8 mouse cellular contexts compared by ENCODE assay signal in the genomic region with DNA sequence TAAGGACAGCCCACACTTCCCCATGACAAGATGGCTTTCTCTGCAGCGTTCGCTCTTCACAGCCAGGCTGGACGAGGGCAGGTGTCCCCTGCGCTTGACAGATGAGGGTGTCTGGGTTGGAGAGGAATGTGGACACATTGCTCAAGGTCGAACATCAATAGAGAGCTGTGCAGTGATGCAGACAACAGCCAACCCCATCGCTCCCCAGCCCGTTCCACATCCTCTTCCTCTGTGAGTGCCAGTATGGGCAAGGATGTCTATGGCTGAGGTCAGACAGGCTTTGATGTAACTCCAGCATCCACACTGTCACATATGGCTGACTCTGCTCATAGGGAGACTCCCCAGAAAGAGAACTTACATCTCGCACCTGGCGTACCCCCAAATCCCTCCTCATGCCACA. TPM values are rescaled to one million over a fixed set of nuclear protein-coding genes. Genes with fewer than 3 reads are reported as not detected.
A peak's percentile ranks its signal among the peaks of the same experiment; 100 is the strongest.
DNase-seq lines count a peak whose midpoint lies in the region; ATAC-seq and TF ChIP-seq lines count a peak whose summit lies in the region.

No protein-coding gene starts in this region.

- H3K9ac ChIP-seq in heart, embryonic 11.5 days (ENCODE audit: low read depth, low read length) = no peak overlapping the region
- no peak overlapping the region for H3K9ac ChIP-seq in limb, embryonic 11.5 days (ENCODE audit: low read length)
- H3K9ac ChIP-seq in stomach, postnatal 0 days (ENCODE audit: low read length) = no peak overlapping the region

- no peak for TF ChIP-seq EP300 in stomach, postnatal 0 days (optimal IDR thresholded peaks at IDR 0.05)

- no peak for DNase-seq in heart, adult 8-10 months (ENCODE audit: low spot score)
- DNase-seq in thymus, adult 2 months = no peak
- DNase-seq in thymus, postnatal 10 days (ENCODE audit: low spot score in 2 of 2) = no peak
- DNase-seq in limb, embryonic 11.5 days (ENCODE audit: low spot score) = no peak
- DNase-seq in stomach, postnatal 0 days (ENCODE audit: low spot score) = no peak
- no peak for DNase-seq in embryo, embryonic 9.5 days (ENCODE audit: extremely low spot score)
- no peak for DNase-seq in layer of hippocampus, adult 9-11 months

- peaks cover 66% of the 10 kb centered on the region for H3K4me1 ChIP-seq in heart, embryonic 11.5 days (ENCODE audit: control insufficient read depth, insufficient read depth, low read length)
- peaks cover 17% of the 10 kb centered on the region for H3K4me1 ChIP-seq in thymus, adult 2 months (replicated peaks; ENCODE audit: control insufficient read depth, insufficient read depth, low read length)
- peaks cover 49% of the 10 kb centered on the region for H3K4me1 ChIP-seq in limb, embryonic 11.5 days (ENCODE audit: control insufficient read depth, insufficient read depth, low read length)
- peaks cover 7% of the 10 kb centered on the region for H3K4me1 ChIP-seq in stomach, postnatal 0 days (replicated peaks; ENCODE audit: control insufficient read depth, insufficient read depth)

- ATAC-seq in heart, embryonic 11.5 days (replicated peaks; ENCODE audit: insufficient number of reproducible peaks, low FRiP score, low TSS enrichment) = no peak
- no peak for ATAC-seq in limb, embryonic 11.5 days (ENCODE audit: insufficient number of reproducible peaks, low FRiP score, low TSS enrichment, low read depth)
- ATAC-seq in stomach, postnatal 0 days (ENCODE audit: low FRiP score, low TSS enrichment) = no peak

- TF ChIP-seq CTCF in thymus, adult 2 months (IDR thresholded peaks at IDR 0.05; ENCODE audit: borderline replicate concordance, control insufficient read depth, extremely low read depth, insufficient read depth, low read length, poor library complexity) = no peak
- TF ChIP-seq CTCF in stomach, postnatal 0 days (IDR thresholded peaks at IDR 0.05; ENCODE audit: low read depth) = no peak

- peak overlapping the region; percentile 92 for H3K27ac ChIP-seq in heart, embryonic 11.5 days (ENCODE audit: low read depth, low read length)
- peak overlapping the region; percentile 34; the same call in 1 of the 2 replicates for H3K27ac ChIP-seq in thymus, adult 2 months (ENCODE audit: control insufficient read depth, insufficient read depth, low read length)
- H3K27ac ChIP-seq in limb, embryonic 11.5 days (replicated peaks; ENCODE audit: low read depth, low read length) = peak overlapping the region; percentile 80
- peak overlapping the region; percentile 78 for H3K27ac ChIP-seq in stomach, postnatal 0 days (replicated peaks)

- WGBS in heart, embryonic 11.5 days (ENCODE audit: insufficient replicate concordance) = 72% methylated on average over 9 of the region's 9 CpGs
- WGBS in thymus, adult 2 months = 53% methylated on average over 9 of the region's 9 CpGs
- WGBS in limb, embryonic 11.5 days = 87% methylated on average over 9 of the region's 9 CpGs
- WGBS in stomach, postnatal 0 days = 63% methylated on average over 9 of the region's 9 CpGs

- TF ChIP-seq POLR2A in thymus, adult 2 months (IDR thresholded peaks at IDR 0.05; ENCODE audit: control insufficient read depth, extremely low read depth, insufficient read depth, low read length, poor library complexity) = no peak

- H3K4me2 ChIP-seq in heart, embryonic 11.5 days = no peak overlapping the region
- no peak overlapping the region for H3K4me2 ChIP-seq in limb, embryonic 11.5 days (ENCODE audit: low read depth, severe bottlenecking)
- no peak overlapping the region for H3K4me2 ChIP-seq in stomach, postnatal 0 days (replicated peaks; ENCODE audit: low read depth)

- H3K36me3 ChIP-seq in heart, embryonic 11.5 days (ENCODE audit: control insufficient read depth, insufficient read depth, low read length) = no peaks in the 10 kb centered on the region
- no peaks in the 10 kb centered on the region for H3K36me3 ChIP-seq in thymus, adult 2 months (ENCODE audit: control insufficient read depth, insufficient read depth, low read length)
- no peaks in the 10 kb centered on the region for H3K36me3 ChIP-seq in limb, embryonic 11.5 days (ENCODE audit: control insufficient read depth, insufficient read depth, low read length)
- no peaks in the 10 kb centered on the region for H3K36me3 ChIP-seq in stomach, postnatal 0 days (ENCODE audit: control insufficient read depth, insufficient read depth, low read length)

- no peak overlapping the region for H3K4me3 ChIP-seq in heart, embryonic 11.5 days (ENCODE audit: low read depth, low read length)
- no peak overlapping the region for H3K4me3 ChIP-seq in thymus, adult 2 months (ENCODE audit: control insufficient read depth, insufficient read depth, low read length)
- no peak overlapping the region for H3K4me3 ChIP-seq in limb, embryonic 11.5 days (ENCODE audit: low read depth, low read length)
- H3K4me3 ChIP-seq in stomach, postnatal 0 days (ENCODE audit: low read depth, low read length) = no peak overlapping the region

- H3K27me3 ChIP-seq in heart, embryonic 11.5 days (ENCODE audit: control insufficient read depth, insufficient read depth, low read length) = no peaks in the 10 kb centered on the region
- no peaks in the 10 kb centered on the region for H3K27me3 ChIP-seq in thymus, adult 2 months (ENCODE audit: control insufficient read depth, insufficient read depth, low read length)
- H3K27me3 ChIP-seq in limb, embryonic 11.5 days (ENCODE audit: control insufficient read depth, insufficient read depth, low read length) = no peaks in the 10 kb centered on the region
- no peaks in the 10 kb centered on the region for H3K27me3 ChIP-seq in stomach, postnatal 0 days (ENCODE audit: control insufficient read depth, insufficient read depth, low read length)

- H3K9me3 ChIP-seq in heart, embryonic 11.5 days (replicated peaks; ENCODE audit: control insufficient read depth, low read length) = no peaks in the 10 kb centered on the region
- no peaks in the 10 kb centered on the region for H3K9me3 ChIP-seq in limb, embryonic 11.5 days (ENCODE audit: control insufficient read depth, low read length)
- no peaks in the 10 kb centered on the region for H3K9me3 ChIP-seq in stomach, postnatal 0 days (ENCODE audit: control insufficient read depth, low read length)

RNA-seq across cellular contexts. Expression of gene BC034090, which starts 10.9 kb away (rescaled TPM):
- 3.9 and 5.4 TPM in 2 replicates for polyA plus RNA-seq in heart, embryonic 11.5 days (2014; fragmentation: Nextera tagmentation; extraction: Ambion mirVana)
- 10 to 100 TPM; 33.0 to 42.1 (median 39.3) TPM for total RNA-seq in heart, adult 8-10 months (2022)
- 7.6 and 13.1 TPM in 2 replicates for polyA plus RNA-seq in thymus, adult 2 months (2012; rRNA removed)
- polyA plus RNA-seq in limb, embryonic 11.5 days (2014; fragmentation: Nextera tagmentation; extraction: Ambion mirVana) = 2.8 and 3.8 TPM in 2 replicates
- polyA plus RNA-seq in stomach, postnatal 0 days (2015; fragmentation: Nextera tagmentation; extraction: Ambion mirVana) = 1.6 TPM in 2 replicates

Comparison
In these comparisons a context has a peak if more than half of its experiments do, and no peak if none do; other contexts are left out.
1. H3K27ac ChIP-seq: peak in every context shown above with its lines; median percentile 92 in heart, embryonic 11.5 days; 80 in limb, embryonic 11.5 days; 78 in stomach, postnatal 0 days; 34 in thymus, adult 2 months.